Mouse (Mus musculus) c-Kit-positive CD71-positive TER-119-positive erythroid progenitor cells, embryonic 14.5 days (primary cell): ENCODE measurements at regions not wholly inside any gene's neighbourhood (a gene's known extent, or its start where the extent isn't known, plus 50 kb on each side); places are given as distances from the start of the nearest gene placed in this dataset.
A peak's percentile ranks its signal among the peaks of the same experiment; 100 is the strongest.

ENCODE experiments used
- DNase-seq: peaks from one replicate; pipeline ENCODE4 v3.0.0-alpha.2; 2013; ENCODE audit warnings: low spot score

DNA sequence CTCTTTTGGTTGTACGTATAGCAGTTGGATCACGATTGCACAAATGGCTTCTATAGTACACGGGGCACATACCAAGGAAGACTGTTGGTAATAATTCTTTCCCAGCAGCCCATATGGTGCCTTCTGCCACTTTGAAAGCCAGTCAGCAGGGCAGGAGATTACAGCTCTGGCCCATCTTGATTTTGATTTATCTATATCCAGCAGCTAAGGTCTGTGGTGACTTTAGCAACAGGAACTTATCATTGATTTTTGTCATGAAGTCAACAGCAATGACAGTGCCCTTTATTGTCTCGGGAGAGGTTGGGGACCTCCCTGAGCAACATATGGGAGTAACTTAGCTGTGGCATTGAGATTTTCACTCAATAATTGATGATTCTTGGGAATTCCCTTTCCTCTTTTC lies 64.1 kb upstream of the Tab2 start:
- peak; percentile 14 for DNase-seq

DNA sequence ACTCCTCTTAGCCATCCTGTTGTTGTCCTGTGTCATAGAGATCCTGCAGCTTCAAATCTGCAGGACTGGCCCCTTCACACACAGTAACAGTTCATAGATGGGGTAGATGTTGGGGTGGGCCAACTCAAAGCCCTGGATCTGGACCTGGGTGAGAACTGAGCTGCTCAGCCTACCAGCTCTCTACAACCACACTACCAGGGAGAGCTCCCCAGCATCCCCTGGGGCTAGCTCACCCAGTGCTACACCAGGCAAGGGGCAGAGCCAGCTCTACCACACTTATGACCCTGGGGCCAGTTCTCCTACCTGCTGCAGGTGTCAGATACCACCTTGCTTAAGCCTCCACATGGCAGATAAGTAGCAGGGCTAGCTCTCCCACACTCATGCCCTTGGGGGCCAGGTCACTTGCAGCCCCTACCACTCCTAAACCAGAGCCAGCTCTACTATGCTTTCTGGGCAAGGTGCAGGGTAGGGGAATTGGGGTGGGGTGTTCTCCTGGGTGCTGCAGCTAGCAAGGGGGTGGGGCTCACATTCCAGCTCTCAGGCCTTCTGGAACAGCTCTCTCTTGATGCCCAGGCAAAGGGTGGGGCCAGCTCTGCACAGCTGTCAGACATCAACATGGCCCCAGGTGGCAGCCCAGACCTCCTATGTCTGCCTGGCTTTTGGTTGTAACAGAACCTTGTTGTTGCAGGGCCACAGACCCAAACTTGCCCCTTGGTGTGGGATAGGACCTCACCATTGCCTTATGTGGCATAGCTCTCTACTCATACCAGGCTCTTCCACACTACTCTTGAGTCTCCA lies 62.4 kb upstream of the Tab2 start:
- no peak for DNase-seq

DNA sequence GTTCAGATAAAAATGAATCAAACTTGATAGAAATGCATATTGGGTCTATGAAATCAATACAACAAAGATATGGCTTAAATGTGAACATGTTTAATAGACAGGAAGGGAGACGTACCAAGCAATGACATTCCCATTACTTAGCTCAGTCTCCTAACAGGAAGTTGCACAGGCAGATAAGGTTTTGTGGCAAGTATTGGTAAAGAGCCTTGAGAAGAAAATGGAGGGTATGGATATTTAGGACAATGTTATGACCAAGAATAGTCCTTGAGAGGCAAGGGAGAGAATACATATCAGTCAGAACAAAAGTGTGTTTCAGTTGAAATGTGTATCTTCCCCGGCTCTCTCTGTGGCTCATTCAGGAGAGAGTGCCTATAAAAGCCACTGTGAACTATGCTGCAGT lies 60.7 kb upstream of the Tab2 start:
- DNase-seq: no peak

DNA sequence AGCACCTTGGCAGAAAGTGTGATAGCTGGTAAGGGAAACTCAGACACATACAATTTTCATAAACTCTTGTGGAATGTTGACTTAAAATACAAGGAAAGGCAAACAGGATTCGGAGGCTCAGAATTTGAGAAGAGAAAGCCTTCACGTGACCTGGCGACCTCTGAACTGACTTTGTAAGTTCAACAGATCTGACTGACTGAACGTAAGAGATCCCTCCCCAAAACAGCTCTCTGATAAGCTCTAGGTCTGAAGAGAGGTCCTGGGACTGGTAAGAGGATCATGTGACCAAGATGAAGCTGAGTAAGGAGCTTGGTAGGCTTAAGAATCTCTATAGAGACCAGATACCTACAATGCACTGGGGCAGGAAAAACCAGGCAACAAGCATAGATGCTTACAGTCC lies 55.7 kb upstream of the Tab2 start:
- no peak for DNase-seq

DNA sequence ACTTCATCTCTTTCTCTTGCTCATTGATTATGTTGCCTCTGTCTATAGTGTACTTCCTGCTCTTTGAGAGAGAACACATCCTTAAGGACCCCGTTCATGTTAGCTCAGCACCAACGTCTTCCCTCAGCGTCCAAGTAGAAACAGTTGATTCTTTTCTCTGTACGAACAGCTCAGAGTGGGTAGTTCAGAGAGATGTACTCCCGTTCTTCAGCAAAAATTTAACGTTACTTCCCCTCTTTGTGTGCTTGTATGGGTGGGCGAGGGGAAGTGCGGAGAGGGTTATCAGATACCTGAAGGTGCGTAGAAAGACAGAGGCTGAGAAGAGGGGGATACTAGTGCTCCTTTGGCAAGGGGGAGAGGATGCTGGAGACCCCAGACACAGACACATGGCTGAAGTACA lies 55.1 kb upstream of the Tab2 start:
- no peak for DNase-seq

DNA sequence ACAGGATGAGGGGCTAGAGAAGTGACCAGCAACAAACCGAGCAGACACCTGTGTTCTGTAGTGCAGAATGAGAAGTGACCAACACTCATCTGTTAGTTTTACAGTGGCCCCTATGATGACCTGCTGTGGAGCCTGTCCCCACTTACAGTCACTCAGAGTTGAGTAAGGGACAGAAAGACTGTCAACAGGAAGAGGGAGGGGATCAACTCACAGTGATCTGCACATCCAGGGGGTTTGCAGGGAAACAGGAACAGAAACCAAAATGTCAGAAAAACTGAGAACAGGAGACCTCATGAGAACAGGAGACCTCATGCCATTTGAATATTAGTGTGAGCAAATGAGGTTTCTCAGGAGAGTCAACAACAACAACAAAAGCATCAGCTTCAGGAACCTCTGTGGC lies 53.8 kb upstream of the Tab2 start:
- no peak for DNase-seq

DNA sequence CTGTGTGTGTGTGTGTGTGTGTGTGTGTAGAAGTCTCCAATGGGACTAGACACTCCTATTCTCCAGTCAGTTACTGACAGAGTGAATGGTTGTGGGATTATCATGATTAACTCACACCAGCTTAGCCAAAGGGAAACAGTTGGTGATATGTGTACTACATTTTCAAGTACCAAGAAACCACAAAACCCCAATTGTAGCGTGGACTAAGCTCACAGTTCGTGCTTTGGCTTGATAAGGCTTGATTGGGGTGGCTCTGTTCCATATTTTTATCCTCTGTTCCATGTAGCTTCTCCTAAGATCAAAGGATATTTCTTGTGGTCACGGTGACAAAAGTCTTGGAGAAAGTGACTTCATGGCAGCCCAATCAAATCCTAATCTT lies 51.9 kb upstream of the Tab2 start:
- no peak for DNase-seq

DNA sequence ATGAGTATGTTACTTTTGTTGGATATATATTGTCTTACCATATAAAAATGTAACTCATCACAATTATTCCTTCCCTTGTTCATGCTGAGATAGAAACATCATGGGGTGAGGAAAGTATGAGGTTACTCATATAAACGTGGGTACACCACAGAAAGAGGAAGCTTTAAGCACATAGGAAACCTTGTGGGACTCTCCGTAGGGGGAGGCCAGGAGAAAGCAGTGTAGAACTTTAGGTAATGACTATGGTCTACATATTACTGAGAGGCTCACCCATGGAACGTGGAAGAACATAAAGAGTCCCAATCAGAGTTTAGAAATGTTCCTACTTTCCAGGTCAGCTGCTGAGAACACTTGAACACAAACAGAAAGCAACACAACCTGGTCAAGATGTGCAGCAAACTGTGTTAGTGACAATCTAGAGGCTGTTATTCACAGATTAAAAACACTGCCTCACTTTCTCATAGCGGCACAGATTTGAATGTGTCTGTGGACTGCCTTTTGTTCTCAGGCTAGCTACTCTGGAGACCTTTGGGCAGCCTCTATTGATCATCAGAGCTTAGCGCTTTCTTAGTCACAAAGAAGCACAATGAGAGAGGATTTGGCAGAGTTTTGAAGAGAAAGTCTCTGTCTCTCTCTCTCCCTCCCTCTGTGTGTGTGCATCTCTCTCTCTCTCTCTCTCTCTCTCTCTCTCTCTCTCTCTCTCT lies 51.4 kb upstream of the Tab2 start:
- DNase-seq: no peak
